ENCODE assay signal across 26 mouse cellular contexts in the genomic region with DNA sequence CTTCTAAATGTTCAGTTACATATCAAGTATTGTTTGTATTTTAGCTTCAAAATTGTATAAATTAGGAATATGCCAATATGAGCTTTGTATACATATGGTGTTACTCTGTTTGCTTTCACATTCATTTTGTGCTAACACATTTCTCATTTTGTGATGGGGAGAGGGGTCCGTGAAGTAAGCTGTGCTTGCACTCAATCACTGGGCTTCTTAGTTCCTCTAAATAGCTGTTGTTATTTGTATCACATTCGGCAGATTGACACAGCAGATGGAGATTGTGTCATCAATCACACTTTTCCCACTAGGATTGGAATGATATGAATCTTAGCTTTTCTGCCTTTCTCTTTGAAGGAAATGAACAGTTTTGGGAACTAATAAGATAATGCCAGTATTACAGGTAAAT. TPM values are rescaled to one million over a fixed set of nuclear protein-coding genes. Genes with fewer than 3 reads are reported as not detected.
DNase-seq lines count a peak whose midpoint lies in the region; ATAC-seq lines count a peak whose summit lies in the region.
"Had no signal": no experiment of that assay in that cellular context is flagged by ENCODE, and none has a peak within 500 bp of the region (broad histone marks: within the 10 kb centered on the region; RNA-seq: fewer than 3 reads in every experiment).

No protein-coding gene starts in this region.

- no peaks in the 10 kb centered on the region for H3K4me1 ChIP-seq in forebrain, embryonic 13.5 days
- no peaks in the 10 kb centered on the region for H3K4me1 ChIP-seq in forebrain, embryonic 10.5 days
- H3K4me1 ChIP-seq: embryonic facial prominence, embryonic 13.5 days; heart, embryonic 10.5 days; hindbrain, embryonic 12.5 days had no signal

- ATAC-seq in forebrain, embryonic 13.5 days: 0 out of 2 replicates have a peak, but pooled peaks have one; percentile 38
- ATAC-seq: CD4-positive, CD25-positive, alpha-beta regulatory T cell, adult 4 months; hindbrain, embryonic 16.5 days had no signal

- H3K9ac ChIP-seq in forebrain, embryonic 13.5 days: no peak overlapping the region
- H3K9ac ChIP-seq: embryonic facial prominence, embryonic 13.5 days; hindbrain, embryonic 12.5 days had no signal

- H3K4me2 ChIP-seq in forebrain, embryonic 13.5 days: no peak overlapping the region
- H3K4me2 ChIP-seq: embryonic facial prominence, embryonic 13.5 days; hindbrain, embryonic 12.5 days had no signal

- H3K27me3 ChIP-seq in forebrain, embryonic 13.5 days: no peaks in the 10 kb centered on the region
- no peaks in the 10 kb centered on the region for H3K27me3 ChIP-seq in forebrain, embryonic 10.5 days (ENCODE audit: poor library complexity, severe bottlenecking)
- H3K27me3 ChIP-seq: embryonic facial prominence, embryonic 13.5 days; hindbrain, embryonic 12.5 days had no signal

- no peaks in the 10 kb centered on the region for H3K36me3 ChIP-seq in forebrain, embryonic 13.5 days (ENCODE audit: poor library complexity, severe bottlenecking)
- no peaks in the 10 kb centered on the region for H3K36me3 ChIP-seq in forebrain, embryonic 10.5 days (replicated peaks)
- H3K36me3 ChIP-seq: embryonic facial prominence, embryonic 13.5 days; G1E; heart, embryonic 10.5 days; hindbrain, embryonic 12.5 days had no signal

- DNase-seq in forebrain, embryonic 10.5 days (ENCODE audit: extremely low spot score, low spot score): no peak
- peak; percentile 2 for DNase-seq in layer of hippocampus, adult 11-12 months (ENCODE audit: low spot score)
- DNase-seq in layer of hippocampus, postnatal 36 days: no peak
- DNase-seq in right cerebral cortex, adult 18-20 months: peak; percentile 0
- DNase-seq in right cerebral cortex, postnatal 25 days: no peak
- no peak for DNase-seq in urinary bladder, postnatal 25 days (ENCODE audit: low spot score)
- DNase-seq: adrenal gland, adult 8-10 months; adrenal gland, postnatal 36 days; B cell, adult 2 months; cerebellum, adult 18-20 months; cerebellum, adult 9-11 months; cerebellum, postnatal 36 days; gastrocnemius, postnatal 10 days; heart, adult 18-20 months; heart, postnatal 10 days; heart, postnatal 4 days had no signal

- no peak overlapping the region for H3K27ac ChIP-seq in forebrain, embryonic 13.5 days
- H3K27ac ChIP-seq in forebrain, embryonic 10.5 days: no peak overlapping the region
- H3K27ac ChIP-seq: embryonic facial prominence, embryonic 13.5 days; heart, embryonic 10.5 days; hindbrain, embryonic 12.5 days had no signal

- no peaks in the 10 kb centered on the region for H3K9me3 ChIP-seq in forebrain, embryonic 13.5 days (replicated peaks)
- no peaks in the 10 kb centered on the region for H3K9me3 ChIP-seq in forebrain, embryonic 10.5 days
- H3K9me3 ChIP-seq: embryonic facial prominence, embryonic 13.5 days; G1E; heart, embryonic 10.5 days; hindbrain, embryonic 12.5 days had no signal

- WGBS in forebrain, embryonic 13.5 days: 80% methylated on average over 2 of the region's 2 CpGs
- 95% methylated on average over 2 of the region's 2 CpGs for WGBS in forebrain, embryonic 10.5 days

- no peak overlapping the region for H3K4me3 ChIP-seq in forebrain, embryonic 13.5 days
- no peak overlapping the region for H3K4me3 ChIP-seq in forebrain, embryonic 10.5 days
- H3K4me3 ChIP-seq: embryonic facial prominence, embryonic 13.5 days; heart, embryonic 10.5 days; hindbrain, embryonic 12.5 days had no signal

RNA-seq across cellular contexts. Expression of a gene that starts 21.5 kb away (rescaled TPM):
- polyA plus RNA-seq in forebrain, embryonic 13.5 days (2015; fragmentation: Nextera tagmentation; extraction: Ambion mirVana): not detected in 2 replicates
- not detected in 2 replicates for polyA plus RNA-seq in forebrain, embryonic 10.5 days (2016; fragmentation: Nextera tagmentation; extraction: Ambion mirVana)
- not detected for total RNA-seq in layer of hippocampus, postnatal 36 days (2021)
- total RNA-seq: adrenal gland, adult 8-10 months; adrenal gland, postnatal 36 days; G1E; gastrocnemius, postnatal 10 days; gastrocnemius, postnatal 4 days; heart, adult 18-20 months; heart, postnatal 10 days; heart, postnatal 4 days had no signal
- polyA plus RNA-seq: CD4-positive, CD25-positive, alpha-beta regulatory T cell, adult 4 months; embryonic facial prominence, embryonic 13.5 days; frontal cortex, adult 2 months; G1E; heart, embryonic 10.5 days; heart, embryonic 14.5 days; hindbrain, embryonic 12.5 days; hindbrain, embryonic 16.5 days had no signal

Comparison
In these comparisons a context has a peak if more than half of its experiments do, and no peak if none do; other contexts are left out.
1. DNase-seq: peak in layer of hippocampus, adult 11-12 months (single experiment) and right cerebral cortex, adult 18-20 months (single experiment); none in forebrain, embryonic 10.5 days (single experiment), layer of hippocampus, postnatal 36 days (0 of 2), right cerebral cortex, postnatal 25 days (single experiment) and urinary bladder, postnatal 25 days (single experiment).